Mouse (Mus musculus): ENCODE measurements at regions not wholly inside any gene's neighbourhood (a gene's known extent, or its start where the extent isn't known, plus 50 kb on each side); places are given as distances from the start of the nearest gene placed in this dataset.

- TF ChIP-seq NRF1 (IDR thresholded peaks at IDR 0.05; ENCODE audit: insufficient read depth, low read depth, low read length, poor library complexity, severe bottlenecking) (no peak), CTCF (IDR thresholded peaks at IDR 0.05 in 2 of 3, conservative IDR thresholded peaks at IDR 0.05 in 1 of 3; ENCODE audit: control insufficient read depth in 1 of 3, insufficient read depth in 1 of 3, low read depth in 2 of 3, low read length in 3 of 3, poor library complexity in 1 of 3, severe bottlenecking in 1 of 3) (no peak), TCF12 (IDR thresholded peaks at IDR 0.05; ENCODE audit: low read depth, low read length) (no peak)
These were observed 169.3 kb downstream of the Nup35 start for GRCm38 (mm10) chr2:80786370-80786769.
